Mouse (Mus musculus): Measurements from ENCODE around the gene Lmbrd2. TPM values are rescaled to one million over a fixed set of nuclear protein-coding genes. Genes with fewer than 3 reads are reported as not detected.

Gene Lmbrd2
- 12.1 and 15.8 TPM in 2 replicates for polyA plus RNA-seq (2012; rRNA removed)

- peak; percentile 70 for DNase-seq (ENCODE audit: low read depth)
Observed at GRCm38 (mm10) chr15:9140252-9140680, at the start of gene Lmbrd2. Gene Lmbrd2 (plus strand): TSS chr15:9140550.

GRCm38 (mm10) chr15:9090662-9091061 is 49.7 kb upstream of the Lmbrd2 start:
- DNase-seq (ENCODE audit: low read depth) = no peak

- no peak for DNase-seq (ENCODE audit: low read depth)
Observed at GRCm38 (mm10) chr15:9093598-9094365, 46.6 kb upstream of the Lmbrd2 start.

- no peak for DNase-seq (ENCODE audit: low read depth)
Observed at GRCm38 (mm10) chr15:9094366-9094750, 46.0 kb upstream of the Lmbrd2 start.

GRCm38 (mm10) chr15:9096865-9097264 is 43.5 kb upstream of the Lmbrd2 start:
- DNase-seq (ENCODE audit: low read depth) = no peak

GRCm38 (mm10) chr15:9100446-9101077 is 39.8 kb upstream of the Lmbrd2 start:
- DNase-seq (ENCODE audit: low read depth) = no peak

- DNase-seq (ENCODE audit: low read depth) = no peak
Observed at GRCm38 (mm10) chr15:9106303-9107074, 33.9 kb upstream of the Lmbrd2 start.

GRCm38 (mm10) chr15:9110526-9111347 is 29.6 kb upstream of the Lmbrd2 start:
- DNase-seq (ENCODE audit: low read depth) = no peak

- no peak for DNase-seq (ENCODE audit: low read depth)
Observed at GRCm38 (mm10) chr15:9111648-9112047, 28.7 kb upstream of the Lmbrd2 start.

- no peak for DNase-seq (ENCODE audit: low read depth)
Observed at GRCm38 (mm10) chr15:9113556-9113955, 26.8 kb upstream of the Lmbrd2 start.

GRCm38 (mm10) chr15:9114131-9114530 is 26.2 kb upstream of the Lmbrd2 start:
- no peak for DNase-seq (ENCODE audit: low read depth)

GRCm38 (mm10) chr15:9114599-9114998 is 25.8 kb upstream of the Lmbrd2 start:
- no peak for DNase-seq (ENCODE audit: low read depth)

GRCm38 (mm10) chr15:9118852-9119251 is 21.5 kb upstream of the Lmbrd2 start:
- no peak for DNase-seq (ENCODE audit: low read depth)

GRCm38 (mm10) chr15:9120081-9120480 is 20.3 kb upstream of the Lmbrd2 start:
- DNase-seq (ENCODE audit: low read depth) = no peak

GRCm38 (mm10) chr15:9122989-9123388 is 17.4 kb upstream of the Lmbrd2 start:
- no peak for DNase-seq (ENCODE audit: low read depth)

- no peak for DNase-seq (ENCODE audit: low read depth)
Observed at GRCm38 (mm10) chr15:9124856-9125255, 15.5 kb upstream of the Lmbrd2 start.

GRCm38 (mm10) chr15:9127051-9127791 is 13.1 kb upstream of the Lmbrd2 start:
- DNase-seq (ENCODE audit: low read depth) = no peak

- no peak for DNase-seq (ENCODE audit: low read depth)
Observed at GRCm38 (mm10) chr15:9130772-9131498, 9.4 kb upstream of the Lmbrd2 start.

GRCm38 (mm10) chr15:9131499-9131888 is 8.9 kb upstream of the Lmbrd2 start:
- DNase-seq (ENCODE audit: low read depth) = no peak

Measured in gonadal fat pad, adult 2 months (tissue).